Mouse (Mus musculus) heart, adult 11 months (tissue): ENCODE data around the gene Birc7.
A peak's percentile ranks its signal among the peaks of the same experiment; 100 is the strongest.

Experiments used
- DNase-seq: peaks from one replicate; pipeline ENCODE4 v3.0.0; 2022

The Birc7 gene

GRCm38 (mm10) chr2:180967010-180967763 lies 38.4 kb downstream of the Birc7 start, which contains the start of gene Arfgap1:
Arfgap1 (plus strand) TSS chr2:180967225.
- DNase-seq = peak; percentile 99

- no peak for DNase-seq
Observed at GRCm38 (mm10) chr2:180981133-180981532, 52.3 kb downstream of the Birc7 start.
